Mouse (Mus musculus): Measurements from ENCODE around the gene Col20a1. TPM values are rescaled to one million over a fixed set of nuclear protein-coding genes. Genes with fewer than 3 reads are reported as not detected.

Gene Col20a1
- polyA plus RNA-seq, 1 experiment from 2014 or later: 0.06 TPM

Other genes with a start within 250 kb of the Col20a1 start
- gene Bhlhe23, start 209.6 kb upstream of the Col20a1 start, polyA plus RNA-seq (2015; fragmentation: Nextera tagmentation; extraction: Ambion mirVana): not detected in 2 replicates
- gene Ythdf1, start 65.6 kb upstream of the Col20a1 start, polyA plus RNA-seq (2015; fragmentation: Nextera tagmentation; extraction: Ambion mirVana): 27.2 and 27.8 TPM in 2 replicates
- not detected in 2 replicates for gene Birc7, start 57.5 kb upstream of the Col20a1 start, polyA plus RNA-seq (2015; fragmentation: Nextera tagmentation; extraction: Ambion mirVana)
- 2.0 and 2.6 TPM in 2 replicates for gene Nkain4, start 31.8 kb upstream of the Col20a1 start, polyA plus RNA-seq (2015; fragmentation: Nextera tagmentation; extraction: Ambion mirVana)
- gene Arfgap1, start 19.3 kb upstream of the Col20a1 start, polyA plus RNA-seq (2015; fragmentation: Nextera tagmentation; extraction: Ambion mirVana): 33.4 TPM in 2 replicates
- gene Chrna4, start 57.0 kb downstream of the Col20a1 start, polyA plus RNA-seq (2015; fragmentation: Nextera tagmentation; extraction: Ambion mirVana): 0.46 and 0.56 TPM in 2 replicates
- 0.16 and 0.20 TPM in 2 replicates for gene Kcnq2, start 148.8 kb downstream of the Col20a1 start, polyA plus RNA-seq (2015; fragmentation: Nextera tagmentation; extraction: Ambion mirVana)
- gene Eef1a2, start 170.5 kb downstream of the Col20a1 start, polyA plus RNA-seq (2015; fragmentation: Nextera tagmentation; extraction: Ambion mirVana): not detected in 2 replicates
- 92.8 and 101 TPM in 2 replicates for gene Ppdpf, start 200.7 kb downstream of the Col20a1 start, polyA plus RNA-seq (2015; fragmentation: Nextera tagmentation; extraction: Ambion mirVana)
- 0.02 and 0.03 TPM in 2 replicates for gene Ptk6, start 216.3 kb downstream of the Col20a1 start, polyA plus RNA-seq (2015; fragmentation: Nextera tagmentation; extraction: Ambion mirVana)
- 0.08 and 0.12 TPM in 2 replicates for gene Srms, start 226.7 kb downstream of the Col20a1 start, polyA plus RNA-seq (2015; fragmentation: Nextera tagmentation; extraction: Ambion mirVana)
- gene Fndc11, start 233.5 kb downstream of the Col20a1 start, polyA plus RNA-seq (2015; fragmentation: Nextera tagmentation; extraction: Ambion mirVana): 0.15 TPM in 1 of 2 replicates, not detected in the other

Measured in liver, embryonic 13.5 days (tissue).